Mouse (Mus musculus) heart, adult 11 months (tissue): ENCODE results near the gene Tsc22d3.
"Not testable (repeated sequence)": the region's sequence is repeated elsewhere in the genome, so short reads cannot be mapped to it uniquely, and the experiment has no call there.

Experiments used
- DNase-seq: peaks from one replicate; pipeline ENCODE4 v3.0.0; 2022

Tsc22d3 gene

DNA sequence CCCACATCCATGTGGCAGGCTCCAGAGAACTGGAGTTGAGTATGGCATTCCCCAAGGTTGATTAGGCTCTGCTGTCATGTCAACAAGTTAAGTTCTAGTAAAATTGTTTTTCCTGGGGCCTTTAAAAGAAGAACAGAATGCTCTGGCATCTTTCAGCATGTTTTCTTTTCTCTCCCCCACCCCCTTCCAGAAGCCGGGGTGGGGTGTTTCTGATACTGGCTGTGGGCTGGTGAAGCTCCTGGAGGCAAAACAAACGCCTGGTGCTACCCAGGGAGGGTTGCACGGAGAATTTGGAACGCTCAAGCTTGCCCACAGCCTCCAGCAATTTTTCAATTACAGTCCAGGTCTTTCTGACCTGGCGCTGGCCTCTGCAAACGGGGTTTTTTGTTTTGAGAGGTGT lies 73.2 kb downstream of the Tsc22d3 start:
- peak; percentile 93 for DNase-seq

DNA sequence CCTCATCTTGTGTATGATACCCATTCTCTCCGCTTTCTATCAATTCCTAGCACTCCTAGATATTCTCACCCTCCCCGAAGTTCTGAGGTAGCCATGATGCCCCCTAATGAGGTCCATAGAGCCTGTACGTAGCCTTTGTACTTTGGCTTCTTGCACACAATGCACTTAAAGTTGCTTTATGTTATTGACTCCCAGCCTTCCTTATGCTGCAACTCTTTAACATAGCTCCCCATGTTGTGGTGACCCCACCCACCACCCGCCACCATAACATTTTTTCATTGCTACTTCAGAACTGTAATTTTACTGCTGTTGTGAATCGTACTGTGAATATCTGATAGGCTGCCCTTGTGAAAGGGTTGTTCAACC lies 74.2 kb downstream of the Tsc22d3 start:
- no peak for DNase-seq

DNA sequence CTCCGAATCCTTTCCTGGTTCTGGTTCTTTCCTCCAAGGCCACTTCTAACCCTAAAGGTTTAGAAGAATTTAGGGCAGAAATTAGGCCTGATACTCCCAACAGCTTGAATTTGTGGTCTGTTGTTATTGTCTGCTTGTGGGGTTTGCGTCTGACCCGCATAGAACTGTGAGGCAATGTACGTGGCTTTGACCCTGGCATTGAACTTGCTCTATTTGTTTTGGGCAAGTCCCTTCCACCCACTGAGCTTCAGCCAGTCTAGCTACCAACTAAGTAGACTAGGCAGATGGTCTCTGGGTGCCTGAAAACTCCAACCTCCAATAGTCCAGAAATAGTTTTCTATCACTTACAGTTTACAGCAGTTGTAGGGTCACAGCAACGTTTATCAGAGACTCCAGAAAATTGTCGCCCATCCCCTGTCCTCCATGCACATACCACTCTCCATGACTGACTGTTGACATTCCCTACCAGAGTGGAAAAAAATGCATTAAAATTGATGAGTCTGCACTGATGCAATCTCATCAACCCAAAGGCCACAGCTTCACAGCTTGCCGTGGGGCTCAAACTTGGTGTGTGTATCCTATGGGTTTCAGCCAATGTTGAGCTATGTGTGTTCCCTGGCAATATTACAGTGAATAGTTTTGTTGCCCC lies 74.7 kb downstream of the Tsc22d3 start:
- DNase-seq: no peak

DNA sequence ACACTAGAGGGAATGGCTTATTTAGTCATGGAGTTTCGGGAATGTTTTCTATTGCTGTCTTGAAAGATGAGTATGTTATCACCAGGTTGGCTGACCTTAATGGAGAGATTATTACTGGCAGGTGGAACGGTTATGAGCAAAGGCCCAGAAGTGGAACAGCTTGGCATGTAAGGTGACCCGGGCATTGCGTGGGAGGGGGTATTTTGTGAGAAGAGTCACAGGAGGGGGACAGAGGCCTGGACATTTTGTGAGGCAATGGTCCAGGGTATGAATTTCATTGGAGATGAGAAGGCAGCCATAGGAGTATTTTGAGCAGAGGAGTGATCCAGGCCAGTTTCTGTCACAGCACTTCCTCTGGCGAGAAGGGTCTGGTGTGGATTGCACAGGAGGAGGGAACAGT lies 76.2 kb downstream of the Tsc22d3 start:
- no peak for DNase-seq

DNA sequence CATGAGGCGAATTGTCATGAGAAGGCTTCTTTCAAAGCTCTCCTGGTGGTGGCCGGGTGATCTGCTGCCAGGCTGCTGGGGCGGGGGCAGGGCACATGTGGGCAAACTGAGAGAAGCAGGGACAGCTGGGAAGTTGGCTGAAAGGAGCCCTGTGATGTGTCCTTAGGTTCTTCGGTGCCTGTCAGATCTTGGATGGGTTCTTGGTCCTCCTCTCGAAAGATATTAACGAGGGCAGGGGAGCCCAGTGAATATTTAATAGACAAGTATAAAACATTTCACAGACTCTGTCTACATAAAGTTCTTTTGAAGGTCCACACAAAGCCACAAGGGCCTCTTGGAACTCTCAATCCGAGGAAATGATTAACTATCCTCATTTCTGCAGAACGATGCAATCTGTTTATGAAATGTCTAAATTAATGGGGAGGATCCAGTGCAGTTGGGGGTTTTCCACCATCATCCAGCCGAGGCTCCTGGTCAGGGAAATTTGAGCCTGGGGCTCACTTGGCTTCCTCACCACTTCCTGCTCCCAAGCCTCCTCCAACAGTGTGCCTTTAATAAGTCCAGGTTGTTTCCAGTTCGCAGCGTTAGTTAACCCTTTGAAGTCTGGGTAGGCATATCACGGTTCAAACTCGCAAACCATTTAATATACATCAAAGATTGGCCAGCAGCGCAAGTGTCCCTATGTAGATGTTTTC lies 78.2 kb downstream of the Tsc22d3 start:
- DNase-seq: peak; percentile 93

DNA sequence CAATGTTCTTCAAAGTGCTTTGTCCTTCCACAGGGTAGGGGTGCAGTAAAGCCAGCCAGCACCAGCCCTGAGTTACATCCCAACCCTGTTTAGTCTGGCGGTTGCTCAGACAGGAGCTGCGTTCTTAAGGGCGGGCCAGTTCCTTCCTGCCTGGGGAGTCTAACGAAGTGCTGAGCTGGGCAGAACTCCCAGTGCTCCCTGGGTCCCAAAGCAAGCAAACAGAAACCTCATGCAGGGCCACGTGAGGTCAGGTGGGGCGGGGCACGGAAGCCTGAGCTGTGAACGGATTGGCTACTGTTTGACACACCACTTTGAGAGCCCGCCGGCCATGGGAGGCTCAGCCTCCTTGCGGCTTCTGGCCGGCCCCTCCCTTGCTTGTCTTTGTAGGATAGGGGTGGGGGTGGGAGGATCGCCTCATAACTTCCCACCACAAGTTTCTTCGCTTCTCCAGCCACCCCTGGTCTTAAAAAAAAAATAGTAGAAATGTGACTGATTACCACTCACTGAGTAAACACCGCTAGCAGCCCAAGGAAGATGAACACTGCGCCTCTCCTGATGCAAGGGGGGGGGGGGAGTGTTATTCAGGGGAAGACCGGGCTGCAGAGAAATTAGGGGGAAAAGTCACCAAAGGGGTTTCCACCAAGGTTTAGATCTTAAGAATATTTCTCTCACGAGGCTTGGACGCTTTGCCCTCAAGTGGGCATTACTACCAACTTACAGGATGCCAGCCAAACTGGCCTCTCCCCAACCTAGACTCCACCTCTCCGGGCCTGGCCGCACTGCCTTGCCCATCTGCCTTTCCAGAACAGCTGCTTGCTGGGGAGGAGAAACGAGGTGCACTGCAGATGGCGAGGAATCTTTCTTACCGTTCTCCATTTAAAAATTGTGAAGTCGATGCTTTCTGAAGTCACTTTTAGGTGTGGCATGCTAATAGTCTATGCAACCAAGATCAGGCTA lies 80.0 kb downstream of the Tsc22d3 start:
- DNase-seq: peak; percentile 100

DNA sequence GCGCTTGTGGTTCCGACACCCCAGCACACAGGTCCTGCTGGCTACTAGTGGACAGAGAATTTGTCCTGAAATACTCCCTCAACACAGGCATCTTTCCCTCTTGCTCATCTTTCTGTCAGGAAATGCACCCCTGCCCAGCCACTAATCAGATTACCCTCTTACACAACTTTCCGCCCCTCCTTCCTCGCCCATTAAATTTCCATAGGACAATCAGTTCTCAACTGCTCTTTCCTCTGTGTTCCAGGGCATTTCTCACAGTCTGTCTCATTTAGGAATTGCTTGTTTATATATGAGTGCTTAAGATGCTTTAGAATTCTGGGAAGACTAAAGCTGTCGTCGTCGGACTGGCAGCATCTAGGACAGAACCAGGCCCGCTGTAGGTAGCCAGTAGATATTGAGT lies 82.1 kb downstream of the Tsc22d3 start:
- no peak for DNase-seq

DNA sequence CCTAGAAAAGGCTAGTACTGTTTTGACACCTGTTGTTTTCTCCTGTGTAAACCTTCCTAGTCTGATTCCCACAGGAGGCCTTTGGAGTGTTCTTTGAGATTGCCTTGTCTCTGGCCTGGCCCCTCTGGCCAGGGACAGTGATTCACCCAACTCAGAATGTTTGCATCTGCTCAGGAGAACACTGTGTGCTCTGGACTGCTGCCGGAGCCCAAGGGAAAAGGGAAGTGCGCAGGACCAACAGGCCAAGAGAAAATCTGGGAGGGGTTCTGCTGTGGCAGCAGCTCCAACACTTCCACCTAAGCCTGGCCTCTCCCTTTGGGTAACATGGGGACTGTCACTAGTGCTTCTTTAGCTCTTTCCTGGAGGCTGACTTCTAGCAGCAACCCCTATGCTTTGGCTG lies 87.1 kb downstream of the Tsc22d3 start:
- peak; percentile 99 for DNase-seq

DNA sequence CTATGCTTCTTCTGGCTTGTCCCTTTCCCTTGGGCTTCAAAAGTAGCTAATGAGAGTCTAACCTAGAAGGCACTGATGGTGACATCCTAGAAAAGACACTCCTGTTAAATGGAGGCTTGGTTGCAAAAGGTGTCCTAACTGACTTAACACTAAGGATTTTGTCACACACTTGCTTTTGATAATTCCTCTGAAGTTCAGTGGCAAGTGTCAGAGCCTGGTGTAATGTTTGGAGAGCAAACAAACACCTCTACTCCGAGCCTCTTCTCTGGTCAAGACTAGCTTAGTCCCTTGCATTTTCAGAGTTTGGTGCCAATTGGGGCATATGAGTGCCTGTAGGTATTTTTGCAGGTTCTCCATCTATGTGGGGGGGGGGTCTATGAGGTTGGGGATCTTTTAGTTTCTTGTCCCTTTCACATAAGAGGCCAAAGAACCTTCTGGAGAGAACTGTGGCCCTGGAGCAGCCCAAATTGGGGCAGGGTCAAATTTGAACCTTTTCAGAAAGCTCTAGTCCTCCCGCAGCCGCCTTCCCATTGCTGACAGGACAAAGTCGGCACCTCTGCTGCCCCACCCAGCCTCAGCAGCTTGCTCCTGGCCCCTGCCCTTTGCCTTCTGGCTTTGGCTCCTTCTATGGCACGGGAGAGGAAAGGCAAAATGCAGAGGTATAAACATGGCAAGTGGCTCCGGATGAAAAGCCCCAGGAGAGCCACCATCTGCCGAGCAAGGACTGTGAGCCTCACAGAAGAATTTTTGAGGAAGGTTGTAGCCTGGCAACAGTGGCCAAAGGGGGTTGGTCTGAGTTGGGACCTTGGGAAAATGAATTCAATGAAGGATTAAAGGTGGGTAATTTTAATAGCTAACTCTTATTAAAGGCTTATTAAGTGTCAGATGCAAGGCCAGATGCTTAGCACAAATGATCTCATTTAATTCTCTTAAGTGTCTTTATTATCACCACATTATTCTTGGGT lies 88.5 kb downstream of the Tsc22d3 start:
- DNase-seq: no peak

DNA sequence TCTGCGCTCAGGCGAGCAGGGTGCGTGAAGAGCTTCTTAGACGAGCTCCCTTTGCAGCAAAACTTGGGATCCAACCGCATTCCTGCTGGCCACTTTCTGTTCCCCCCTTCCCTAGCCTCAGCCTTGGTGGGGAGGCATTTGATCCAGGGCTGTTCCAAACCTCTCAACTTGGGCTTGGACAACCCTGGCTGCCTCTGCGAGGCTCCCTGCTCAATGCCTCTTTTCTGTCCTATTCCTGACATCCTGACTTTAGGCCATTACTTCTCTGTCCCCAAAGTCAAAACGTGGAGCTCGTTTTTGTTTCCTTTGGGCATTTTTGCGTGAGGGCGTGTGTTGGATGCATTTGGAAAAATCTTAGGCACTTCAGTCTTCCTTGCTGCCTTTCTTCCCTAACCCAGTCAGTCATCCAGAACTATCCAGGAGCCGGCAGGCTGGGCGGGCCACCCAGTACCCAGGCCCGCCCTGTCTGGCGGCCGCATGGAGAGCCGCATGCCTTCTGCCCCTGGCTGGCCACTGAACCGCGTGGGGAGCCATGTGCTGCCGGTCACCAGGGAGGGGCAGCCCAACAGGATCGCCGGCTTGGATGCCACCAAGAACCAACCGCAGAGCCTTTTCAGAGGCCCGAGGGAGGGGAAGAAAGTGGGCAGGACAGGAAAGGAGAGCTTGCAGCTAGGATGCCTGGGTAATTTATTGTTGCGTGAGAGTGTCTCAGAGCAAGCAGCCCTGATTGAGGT lies 89.6 kb downstream of the Tsc22d3 start:
- peak; percentile 99 for DNase-seq

DNA sequence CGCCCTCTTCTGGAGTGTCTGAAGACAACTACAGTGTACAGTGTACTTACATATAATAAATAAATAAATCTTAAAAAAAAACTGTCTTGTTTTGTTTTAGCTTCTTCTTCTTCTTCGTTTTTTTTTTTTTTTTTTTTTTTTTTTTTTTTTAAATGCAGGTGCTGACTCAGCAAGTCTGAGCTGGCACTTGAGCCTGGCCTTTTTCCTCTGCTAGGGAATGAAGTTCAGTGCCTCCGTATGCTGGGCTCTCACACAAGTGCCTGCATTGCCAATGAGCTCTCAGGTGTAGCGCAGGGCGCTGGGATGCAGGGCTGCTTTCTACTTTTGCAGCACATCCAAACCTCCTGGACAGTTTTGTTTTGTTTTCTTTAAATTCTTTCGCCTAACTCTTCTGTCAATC lies 90.6 kb downstream of the Tsc22d3 start:
- no peak for DNase-seq

DNA sequence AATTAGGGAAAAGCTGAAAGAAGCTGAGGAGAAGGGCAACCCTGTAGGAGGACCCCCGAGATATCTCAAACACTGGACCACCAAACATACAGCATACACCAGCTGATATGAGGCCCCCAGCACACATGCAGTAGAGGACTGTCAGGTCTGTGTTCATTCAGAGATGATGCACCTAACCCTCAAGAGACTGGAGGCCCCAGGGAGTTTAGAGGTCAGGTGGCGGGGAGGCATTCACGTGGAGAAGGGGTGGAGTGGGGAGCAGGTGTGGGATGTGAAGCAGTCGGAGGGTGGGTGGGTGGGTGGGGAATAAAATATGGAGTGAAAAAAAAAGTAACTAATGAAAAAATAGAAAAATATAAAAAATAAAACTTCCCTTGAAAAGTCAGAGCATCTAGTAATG lies 91.7 kb downstream of the Tsc22d3 start:
- DNase-seq: not testable (repeated sequence)

DNA sequence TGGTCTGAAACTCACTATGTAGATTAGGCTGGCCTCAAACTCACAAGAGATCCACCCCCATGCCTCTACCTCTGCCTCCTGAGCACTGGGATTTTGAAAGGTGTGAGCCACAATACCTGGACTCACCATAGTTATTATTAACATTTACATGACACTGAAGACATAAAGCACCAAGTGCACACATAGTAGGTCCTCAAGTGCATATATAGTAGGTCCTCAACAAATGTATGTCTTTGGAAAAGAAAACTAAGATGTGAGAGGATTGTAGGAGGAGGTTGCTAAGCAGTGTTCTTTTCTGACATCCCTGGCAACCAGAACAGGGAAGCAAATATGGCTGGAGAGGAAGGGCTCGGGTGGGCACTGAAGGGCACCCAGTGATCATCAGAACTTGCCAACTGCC lies 93.1 kb downstream of the Tsc22d3 start:
- DNase-seq: no peak

DNA sequence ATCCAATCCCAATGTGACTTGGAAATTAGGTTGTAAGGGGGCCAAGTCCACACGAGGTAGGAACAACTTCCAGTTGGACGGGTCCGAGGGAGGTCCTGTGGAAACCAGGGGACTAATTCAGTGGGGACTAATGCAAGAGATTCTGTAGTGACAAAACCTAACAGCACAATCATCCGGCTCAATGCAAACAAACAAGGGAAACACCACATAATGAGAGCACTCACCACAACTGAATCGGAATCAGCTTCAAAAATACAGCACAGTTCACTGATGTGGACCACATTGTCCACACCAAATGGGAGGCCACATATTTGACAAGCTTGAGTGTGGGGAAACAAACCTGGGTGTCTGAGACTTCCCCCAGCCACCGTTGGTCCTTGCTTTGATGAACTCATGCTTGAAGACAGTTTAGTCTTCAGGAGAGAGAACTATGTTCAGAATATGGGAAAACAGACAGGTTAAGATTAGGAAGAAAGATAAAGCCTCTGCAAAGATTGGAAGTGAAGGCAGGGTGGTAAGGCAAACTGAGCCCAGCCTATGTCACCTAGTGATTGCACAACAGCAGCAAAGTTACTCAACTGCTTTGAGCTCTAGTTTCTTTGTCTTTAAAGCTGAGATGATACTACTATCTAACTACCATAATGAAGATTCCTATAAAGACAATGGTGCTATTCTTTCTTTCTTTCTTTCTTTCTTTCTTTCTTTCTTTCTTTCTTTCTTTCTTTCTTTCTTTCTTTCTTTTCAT lies 93.9 kb downstream of the Tsc22d3 start:
- no peak for DNase-seq

DNA sequence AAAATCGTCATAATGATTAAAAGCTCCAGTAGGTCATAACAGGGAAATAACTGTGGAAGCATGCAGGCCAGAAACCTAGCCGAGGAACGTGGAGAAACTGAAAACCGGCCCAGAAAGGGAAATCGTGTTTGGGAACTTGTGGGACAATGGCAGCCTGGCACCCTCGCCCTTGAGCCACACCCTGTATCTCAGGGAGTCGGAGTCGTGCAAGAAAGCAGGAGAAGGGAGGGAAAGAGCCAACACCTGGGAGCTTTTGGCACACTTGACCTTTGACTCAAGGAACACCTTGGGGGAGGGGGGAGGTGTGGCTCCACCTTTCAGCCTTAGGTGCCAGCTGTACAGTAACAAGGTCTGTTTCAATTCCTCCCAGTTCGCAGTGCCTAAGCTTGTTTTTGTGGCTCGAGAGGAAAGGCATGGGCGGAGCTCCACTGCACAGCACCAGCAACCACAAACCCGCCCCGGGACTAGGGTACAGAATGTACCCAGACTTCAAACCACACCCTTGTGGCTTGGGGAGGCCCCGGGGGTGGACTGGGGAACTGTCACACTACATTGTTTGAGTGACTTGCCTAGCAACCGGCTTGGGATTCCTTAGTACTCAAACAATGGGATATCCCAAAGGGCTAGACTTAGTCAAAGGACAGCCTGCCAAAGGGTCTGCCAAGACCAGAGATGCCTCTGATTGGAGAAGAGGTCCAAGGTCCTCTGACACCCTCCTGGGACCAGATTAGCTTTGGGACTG lies 94.8 kb downstream of the Tsc22d3 start:
- DNase-seq: peak; percentile 100

DNA sequence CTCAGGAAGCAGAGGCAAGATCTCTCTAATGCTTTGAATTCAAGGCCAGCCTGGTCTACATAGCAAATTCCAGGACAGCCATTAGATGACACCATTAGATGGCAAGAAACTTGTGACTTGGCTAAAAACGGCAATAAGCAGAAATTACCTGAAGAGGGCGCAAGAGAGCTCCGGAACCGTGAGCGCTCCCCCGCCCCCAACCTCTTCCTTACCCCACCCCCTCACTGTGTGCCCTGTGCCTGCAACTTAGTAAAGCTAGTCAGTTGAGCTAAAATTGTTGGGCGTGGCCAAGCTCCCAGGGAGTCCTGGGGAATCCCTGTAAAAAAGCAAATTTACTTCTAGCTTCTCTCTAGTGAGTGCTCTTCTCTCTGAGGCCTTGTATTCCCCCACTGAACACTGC lies 96.6 kb downstream of the Tsc22d3 start:
- peak; percentile 97 for DNase-seq

DNA sequence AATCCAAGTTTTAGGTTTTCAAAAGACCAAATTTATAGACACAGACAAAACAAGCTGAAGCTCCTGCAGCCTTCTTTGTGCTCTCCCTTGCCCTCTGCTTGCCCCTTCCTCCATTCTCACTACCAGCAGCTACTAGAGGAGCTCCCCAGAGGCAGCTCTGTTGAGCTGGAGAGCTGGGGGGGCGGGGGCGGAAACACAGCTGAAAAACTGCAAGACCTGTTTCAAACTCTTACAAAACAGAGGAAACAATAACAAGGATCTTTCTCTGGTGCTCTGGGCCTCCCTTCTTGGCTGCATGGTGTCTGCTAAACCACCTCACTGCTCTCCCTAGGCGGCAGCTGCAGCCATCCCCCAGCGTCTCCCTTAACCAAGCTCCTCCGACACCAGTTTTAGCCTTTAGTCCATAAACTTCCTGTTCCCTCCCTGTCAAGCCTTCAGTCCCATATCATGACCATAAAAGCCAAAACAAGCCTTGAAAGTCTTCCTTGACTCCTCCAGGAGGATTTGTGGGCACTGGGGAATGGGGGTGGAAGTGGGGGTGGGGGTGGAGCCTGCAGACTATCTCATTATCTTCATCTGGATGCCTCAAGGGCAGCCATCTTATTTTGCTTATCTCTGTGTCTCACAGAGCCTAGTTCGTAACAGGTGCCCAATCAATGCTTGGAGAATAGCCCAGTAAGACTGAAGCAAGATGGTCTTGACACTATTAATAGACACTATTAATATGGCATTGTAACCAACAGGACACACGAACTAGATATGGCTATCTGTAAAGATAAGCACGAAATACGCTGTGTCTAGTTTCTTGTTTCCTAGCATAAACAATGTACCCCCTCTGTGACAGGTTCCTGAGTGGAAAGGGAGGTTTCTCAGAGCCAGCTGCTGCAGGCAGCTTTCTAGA lies 98.8 kb downstream of the Tsc22d3 start:
- peak; percentile 93 for DNase-seq

DNA sequence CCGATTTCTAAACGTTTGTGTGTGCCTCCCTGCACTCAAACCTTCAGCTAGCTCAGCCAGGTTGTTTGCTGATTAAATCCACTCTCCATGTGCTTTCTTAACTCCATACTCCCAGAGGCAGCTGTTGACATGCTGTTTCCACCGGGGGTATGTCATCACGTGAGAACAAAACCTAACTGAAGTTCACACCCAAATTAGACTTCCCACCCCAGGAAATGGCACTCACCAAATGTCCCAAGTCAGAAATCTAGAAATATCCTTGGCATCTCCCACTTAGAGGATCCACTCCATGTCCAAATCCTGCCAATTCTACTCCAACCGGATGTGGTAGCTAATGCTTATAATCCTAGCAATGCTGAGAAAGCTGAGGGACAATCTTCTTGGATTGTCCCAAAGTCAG lies 100.2 kb downstream of the Tsc22d3 start:
- peak; percentile 78 for DNase-seq

DNA sequence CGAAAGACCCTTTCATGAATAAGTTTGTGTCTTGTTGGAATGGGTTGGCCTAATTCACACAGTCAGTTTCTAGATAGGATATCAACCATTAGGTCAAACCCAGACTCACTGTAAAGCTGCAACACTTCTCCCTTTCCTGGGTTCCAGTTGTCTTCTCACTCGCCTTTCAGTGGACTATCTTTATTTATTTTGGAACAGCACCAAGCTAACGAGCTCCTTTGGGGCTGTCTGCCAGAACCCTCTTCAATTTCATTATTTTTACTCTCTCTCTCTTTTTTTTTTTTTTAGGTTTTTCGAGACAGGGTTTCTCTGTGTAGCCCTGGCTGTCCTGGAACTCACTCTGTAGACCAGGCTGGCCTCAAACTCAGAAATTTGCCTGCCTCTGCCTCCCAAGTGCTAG lies 102.0 kb downstream of the Tsc22d3 start:
- peak; percentile 11 for DNase-seq
